ENCODE assay signal across 10 mouse cellular contexts in genomic region chr4:98182053-98182355, GRCm38 (mm10).
A peak's percentile ranks its signal among the peaks of the same experiment; 100 is the strongest.
DNase-seq lines count a peak whose midpoint lies in the region; ATAC-seq lines count a peak whose summit lies in the region.
"Had no signal": no experiment of that assay in that cellular context is flagged by ENCODE, and none has a peak within 500 bp of the region (broad histone marks: within the 10 kb centered on the region; RNA-seq: fewer than 3 reads in every experiment).

No protein-coding gene starts in this region.

- H3K4me3 ChIP-seq in hindbrain, embryonic 12.5 days, result no peak overlapping the region
- H3K4me3 ChIP-seq in stomach, embryonic 15.5 days (replicated peaks), result no peak overlapping the region
- H3K4me3 ChIP-seq: liver, embryonic 15.5 days had no signal

- no peak overlapping the region for H3K9ac ChIP-seq in hindbrain, embryonic 12.5 days
- H3K9ac ChIP-seq in stomach, embryonic 15.5 days, result no peak overlapping the region
- H3K9ac ChIP-seq: liver, embryonic 15.5 days had no signal

- H3K9me3 ChIP-seq in hindbrain, embryonic 12.5 days (replicated peaks), result no peaks in the 10 kb centered on the region
- no peaks in the 10 kb centered on the region for H3K9me3 ChIP-seq in stomach, embryonic 15.5 days
- H3K9me3 ChIP-seq: liver, embryonic 15.5 days had no signal

- H3K36me3 ChIP-seq in hindbrain, embryonic 12.5 days, result no peaks in the 10 kb centered on the region
- no peaks in the 10 kb centered on the region for H3K36me3 ChIP-seq in stomach, embryonic 15.5 days
- H3K36me3 ChIP-seq: liver, embryonic 15.5 days had no signal

- ATAC-seq in hindbrain, embryonic 12.5 days (ENCODE audit: low FRiP score), result peak; percentile 61; the same call in 1 of the 2 replicates
- no peak; the same call in 1 of the 2 replicates for ATAC-seq in stomach, embryonic 15.5 days (ENCODE audit: insufficient read depth, low FRiP score, low read depth)

- peak; percentile 67 to 68 for DNase-seq in cerebellum, postnatal 10 days
- no peak for DNase-seq in cerebellum, postnatal 36 days
- peak; percentile 24 for DNase-seq in retina, postnatal 1 day
- no peak for DNase-seq in retina, embryonic 14.5 days (ENCODE audit: low spot score)
- no peak for DNase-seq in frontal cortex, postnatal 36 days (ENCODE audit: low spot score in 2 of 2)
- no peak for DNase-seq in cerebellum, adult 11-12 months
- DNase-seq: thymus, postnatal 14 days had no signal

- no peaks in the 10 kb centered on the region for H3K27me3 ChIP-seq in hindbrain, embryonic 12.5 days
- H3K27me3 ChIP-seq in stomach, embryonic 15.5 days (replicated peaks), result no peaks in the 10 kb centered on the region
- H3K27me3 ChIP-seq: liver, embryonic 15.5 days had no signal

- no peak overlapping the region for H3K27ac ChIP-seq in hindbrain, embryonic 12.5 days
- H3K27ac ChIP-seq in stomach, embryonic 15.5 days, result peak overlapping the region; percentile 64
- H3K27ac ChIP-seq: liver, embryonic 15.5 days had no signal

- H3K4me1 ChIP-seq in hindbrain, embryonic 12.5 days, result peaks cover 22% of the 10 kb centered on the region
- 0 out of 2 replicates have a peak, but pooled peaks cover 5% of the 10 kb centered on the region for H3K4me1 ChIP-seq in stomach, embryonic 15.5 days

- 40% methylated on average over 4 of the region's 4 CpGs for WGBS in hindbrain, embryonic 12.5 days
- 26% methylated on average over 4 of the region's 4 CpGs for WGBS in stomach, embryonic 15.5 days

- H3K4me2 ChIP-seq in hindbrain, embryonic 12.5 days (replicated peaks), result 0 out of 2 replicates have a peak overlapping the region, but pooled peaks have one; percentile 6
- no peak overlapping the region for H3K4me2 ChIP-seq in stomach, embryonic 15.5 days
- H3K4me2 ChIP-seq: liver, embryonic 15.5 days had no signal

Comparison
In these comparisons a context has a peak if more than half of its experiments do, and no peak if none do; other contexts are left out.
1. DNase-seq: peak in cerebellum, postnatal 10 days (2 of 2) and retina, postnatal 1 day (single experiment); none in cerebellum, postnatal 36 days (0 of 2), retina, embryonic 14.5 days (single experiment), frontal cortex, postnatal 36 days (0 of 2) and cerebellum, adult 11-12 months (single experiment).